Mouse (Mus musculus) MEL (cell line): ENCODE measurements at regions not wholly inside any gene's neighbourhood (a gene's known extent, or its start where the extent isn't known, plus 50 kb on each side); places are given as distances from the start of the nearest gene placed in this dataset.

Experiments
- BHLHE40 ChIP-seq: IDR thresholded peaks from 2 replicates; pipeline ENCODE4 v1.6.1; 2012; ENCODE audit warnings: low read depth, mild to moderate bottlenecking, inconsistent platforms, low read length, improper control_type of control experiment, borderline replicate concordance
- CTCF ChIP-seq, 3 experiments: IDR thresholded peaks in 2 of 3; conservative IDR thresholded peaks in 1 of 3; 2 replicates each; pipeline ENCODE4 v1.5.1; 2011 to 2012; ENCODE audit warnings: low read length in 3 of 3, low read depth in 2 of 3, mild to moderate bottlenecking in 2 of 3, improper control_type of control experiment in 1 of 3, inconsistent platforms in 1 of 3, mixed read lengths in 1 of 3, moderate library complexity in 1 of 3; ENCODE audit not compliant: control insufficient read depth in 1 of 3, insufficient read depth in 1 of 3, poor library complexity in 1 of 3, severe bottlenecking in 1 of 3
- ELF1 ChIP-seq: IDR thresholded peaks from 2 replicates; pipeline ENCODE4 v1.6.1; 2014; ENCODE audit warnings: low read depth, mild to moderate bottlenecking, inconsistent platforms, low read length, improper control_type of control experiment, moderate library complexity
- EP300 ChIP-seq, 2 experiments: IDR thresholded peaks; 2 replicates each; pipeline ENCODE4 v1.6.1; 2011; ENCODE audit warnings: improper control_type of control experiment in 2 of 2, low read length in 2 of 2, low read depth in 1 of 2, mild to moderate bottlenecking in 1 of 2
- HCFC1 ChIP-seq: IDR thresholded peaks from 2 replicates; pipeline ENCODE4 v1.6.1; 2012; ENCODE audit warnings: low read depth, mild to moderate bottlenecking, inconsistent platforms, low read length, improper control_type of control experiment, moderate library complexity
- MXI1 ChIP-seq: IDR thresholded peaks from 2 replicates; pipeline ENCODE4 v1.6.1; 2011; ENCODE audit warnings: mild to moderate bottlenecking, low read depth, low read length, improper control_type of control experiment
- POLR2A ChIP-seq, 2 experiments: IDR thresholded peaks; 2 replicates each; pipeline ENCODE4 v1.6.1; 2011 to 2012; ENCODE audit warnings: low read length in 2 of 2, mild to moderate bottlenecking in 2 of 2, control low read depth in 1 of 2, improper control_type of control experiment in 1 of 2, low read depth in 1 of 2, moderate library complexity in 1 of 2; ENCODE audit not compliant: control insufficient read depth in 1 of 2, insufficient read depth in 1 of 2, poor library complexity in 1 of 2
- TAL1 ChIP-seq: IDR thresholded peaks from 2 replicates; pipeline ENCODE4 v1.6.1; 2012; ENCODE audit warnings: mild to moderate bottlenecking, inconsistent platforms, low read length, moderate library complexity, mixed read lengths
- TCF12 ChIP-seq: IDR thresholded peaks from 2 replicates; pipeline ENCODE4 v1.6.1; 2014; ENCODE audit warnings: low read depth, mild to moderate bottlenecking, inconsistent platforms, low read length, improper control_type of control experiment, moderate library complexity
- UBTF ChIP-seq: IDR thresholded peaks from 2 replicates; pipeline ENCODE4 v1.6.1; 2012; ENCODE audit warnings: low read depth, mild to moderate bottlenecking, inconsistent platforms, low read length, improper control_type of control experiment, moderate library complexity, borderline replicate concordance; ENCODE audit not compliant: insufficient read depth
- ZC3H11A ChIP-seq: IDR thresholded peaks from 2 replicates; pipeline ENCODE4 v1.6.1; 2012; ENCODE audit warnings: low read depth, mild to moderate bottlenecking, inconsistent platforms, low read length, improper control_type of control experiment

DNA sequence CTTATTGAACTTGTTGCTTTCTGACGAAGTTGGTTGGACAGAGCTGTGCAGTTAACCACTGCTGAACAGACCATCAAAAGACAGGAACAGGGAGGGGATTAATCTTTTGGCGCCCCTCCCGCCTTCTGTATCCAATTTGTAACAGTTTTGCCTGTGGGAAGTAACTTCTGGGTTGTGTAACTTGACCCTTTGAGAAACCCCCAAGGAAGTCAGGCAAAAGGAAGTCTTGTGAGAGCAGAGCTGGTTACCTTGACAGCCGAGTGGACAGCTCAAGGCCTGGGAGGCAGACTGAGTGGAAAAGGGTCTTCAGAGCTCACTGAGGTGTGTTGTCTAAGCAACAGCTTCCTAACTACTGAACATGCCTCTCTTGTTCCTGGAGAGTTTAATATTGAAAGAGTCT is 75.8 kb upstream of the Hao2 start:
- TF ChIP-seq CTCF (IDR thresholded peaks at IDR 0.05 in 2 of 3, conservative IDR thresholded peaks at IDR 0.05 in 1 of 3; ENCODE audit: control insufficient read depth in 1 of 3, insufficient read depth in 1 of 3, low read depth in 2 of 3, low read length in 3 of 3, poor library complexity in 1 of 3, severe bottlenecking in 1 of 3) (no peak), ZC3H11A (no peak), EP300 (IDR thresholded peaks at IDR 0.05; ENCODE audit: low read depth in 1 of 2, low read length in 2 of 2) (no peak), MXI1 (no peak), ELF1 (no peak), TCF12 (no peak), POLR2A (IDR thresholded peaks at IDR 0.05; ENCODE audit: control insufficient read depth in 1 of 2, insufficient read depth in 1 of 2, low read depth in 1 of 2, low read length in 2 of 2, poor library complexity in 1 of 2) (no peak), BHLHE40 (no peak), UBTF (no peak), TAL1 (no peak), HCFC1 (no peak)
